Mouse (Mus musculus): ENCODE measurements at regions not wholly inside any gene's neighbourhood (a gene's known extent, or its start where the extent isn't known, plus 50 kb on each side); places are given as distances from the start of the nearest gene placed in this dataset.

- DNase-seq: no peak
These were observed 97.8 kb upstream of the Tcf21 start for GRCm38 (mm10) chr10:22917797-22918196.

- DNase-seq: peak in 1 of 2 experiments; percentile 6
These were observed 96.0 kb upstream of the Tcf21 start for GRCm38 (mm10) chr10:22915785-22916514.

GRCm38 (mm10) chr10:22913112-22913511, 93.1 kb upstream of the Tcf21 start:
- DNase-seq: peak in 1 of 2 experiments; percentile 26

DNA sequence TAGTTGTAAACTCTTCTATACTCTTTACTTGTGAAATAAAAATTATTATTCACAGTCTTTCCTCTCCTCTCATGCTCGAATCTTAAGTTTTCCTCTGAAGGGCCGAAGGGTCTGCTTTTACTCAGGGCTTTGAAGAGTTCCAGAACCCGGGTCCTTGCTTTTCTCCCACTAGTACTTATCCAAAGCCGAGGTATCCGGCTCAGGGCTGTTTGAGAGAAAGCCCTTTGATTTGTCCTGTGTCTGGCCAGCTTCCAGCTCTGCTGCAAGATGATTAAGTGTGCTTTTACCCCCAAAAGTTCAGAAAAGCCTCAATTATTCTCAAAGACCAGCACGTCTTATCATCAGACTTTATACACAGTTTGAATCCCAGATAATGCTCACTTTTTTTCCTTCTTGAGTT, 88.7 kb upstream of the Tcf21 start:
- DNase-seq: no peak

GRCm38 (mm10) chr10:22905281-22905680, 85.3 kb upstream of the Tcf21 start:
- no peak for DNase-seq

DNA sequence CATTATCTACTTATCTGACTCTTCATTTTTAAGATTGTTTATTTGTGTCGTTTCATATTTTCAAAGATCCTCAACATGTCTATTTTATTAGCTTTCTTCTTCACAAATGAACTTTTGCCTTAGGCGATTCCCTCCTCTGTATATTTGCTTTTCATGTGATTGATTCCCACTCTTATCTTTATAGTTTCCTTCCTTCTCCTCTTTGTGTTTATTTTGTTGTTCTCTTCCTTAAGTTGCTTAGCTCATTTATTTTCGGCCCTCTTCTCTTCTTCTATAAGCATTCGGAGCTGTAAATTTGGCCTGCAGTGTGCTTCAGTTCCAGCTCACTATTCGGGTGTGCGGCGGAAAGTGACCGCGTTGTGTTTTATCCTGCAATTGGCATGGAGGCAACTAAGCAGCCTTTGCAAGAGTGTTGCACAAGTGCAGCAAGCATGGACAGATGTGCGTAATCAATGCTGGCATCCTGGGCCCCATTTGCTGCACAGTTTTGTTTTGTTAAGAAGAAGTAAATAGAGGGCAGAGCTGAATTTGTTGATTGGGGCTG, 73.5 kb upstream of the Tcf21 start:
- DNase-seq: no peak

GRCm38 (mm10) chr10:22887451-22887850, 67.5 kb upstream of the Tcf21 start:
- DNase-seq: no peak

- no peak for DNase-seq
These were observed 59.7 kb upstream of the Tcf21 start for GRCm38 (mm10) chr10:22879714-22880113.

DNA sequence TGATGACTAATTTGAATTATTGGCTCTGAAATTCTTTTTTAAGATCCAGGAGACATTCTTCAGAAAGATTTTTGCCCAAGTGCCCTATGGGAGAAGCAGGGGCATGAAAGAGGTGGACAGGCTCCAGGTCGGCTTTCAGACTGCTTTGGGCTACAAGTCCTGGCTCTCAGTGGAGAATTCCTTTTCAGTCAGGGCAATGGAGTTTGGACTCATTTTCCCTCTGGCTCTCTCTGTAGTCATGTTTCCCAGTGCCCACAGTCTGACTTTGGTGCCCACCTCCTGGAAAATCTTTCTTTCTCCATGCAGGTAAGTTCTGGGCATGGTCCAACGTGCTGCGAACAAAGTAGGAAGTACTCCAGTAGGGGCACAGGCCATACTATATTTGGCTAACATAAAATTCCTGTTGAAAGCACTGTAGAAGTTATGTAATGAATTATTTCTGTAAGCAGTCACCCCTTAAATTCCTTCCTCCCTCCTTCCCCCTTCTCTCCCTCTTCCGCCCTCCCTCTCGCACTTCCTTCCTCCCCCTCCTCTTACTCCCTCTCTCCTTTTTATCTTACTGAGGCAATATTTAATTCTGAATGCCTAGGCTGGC, 57.7 kb upstream of the Tcf21 start:
- DNase-seq: peak; percentile 41 to 49

GRCm38 (mm10) chr10:22877028-22877427, 57.1 kb upstream of the Tcf21 start:
- no peak for DNase-seq

- DNase-seq: no peak
These were observed 55.7 kb upstream of the Tcf21 start for GRCm38 (mm10) chr10:22875675-22876074.

- no peak for DNase-seq
These were observed 55.2 kb upstream of the Tcf21 start for GRCm38 (mm10) chr10:22875181-22875580.
